Mouse (Mus musculus): ENCODE results near the gene Ugt2b37.
"Not testable (repeated sequence)": the region's sequence is repeated elsewhere in the genome, so short reads cannot be mapped to it uniquely, and the experiment has no call there.

DNA sequence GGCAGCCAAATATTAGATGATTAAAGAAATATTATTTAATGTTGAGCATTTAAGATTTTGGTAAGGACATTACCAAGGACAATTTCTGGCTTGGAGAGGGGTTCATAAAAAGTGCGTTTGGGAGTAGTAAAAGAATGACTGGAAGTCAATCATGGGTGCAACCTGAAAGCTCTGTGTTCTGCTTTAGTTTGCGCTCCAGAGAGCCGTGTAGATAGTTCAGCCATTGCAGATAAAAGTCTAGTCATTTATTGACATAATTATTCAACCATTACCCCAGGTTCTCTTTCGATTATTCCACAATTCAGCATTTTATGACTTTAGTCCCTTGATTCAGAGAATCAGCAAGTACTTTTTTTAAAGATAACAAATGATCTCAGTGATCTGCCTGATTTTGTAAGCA is 31.6 kb upstream of the Ugt2b37 start:
- TF ChIP-seq CTCF (conservative IDR thresholded peaks at IDR 0.05; ENCODE audit: low read length); NANOG (IDR thresholded peaks at IDR 0.05; ENCODE audit: borderline replicate concordance, low read length); POU5F1 (IDR thresholded peaks at IDR 0.05; ENCODE audit: borderline replicate concordance, low read length): not testable (repeated sequence)
